Mouse (Mus musculus): ENCODE measurements at regions not wholly inside any gene's neighbourhood (a gene's known extent, or its start where the extent isn't known, plus 50 kb on each side); places are given as distances from the start of the nearest gene placed in this dataset.
A peak's percentile ranks its signal among the peaks of the same experiment; 100 is the strongest.

GRCm38 (mm10) chr10:17596126-17596525, 126.9 kb upstream of the Cited2 start:
- H3K36me3 ChIP-seq (ENCODE audit: control insufficient read depth, insufficient read depth, low read length): no peaks in the 10 kb centered on the region
- no peaks in the 10 kb centered on the region for H3K9me3 ChIP-seq (replicated peaks; ENCODE audit: control insufficient read depth, low read length)
- 0 out of 2 replicates have a peak overlapping the region, but pooled peaks have one; percentile 10 for H3K27ac ChIP-seq (ENCODE audit: low read depth, low read length)
- H3K4me1 ChIP-seq (ENCODE audit: control insufficient read depth, insufficient read depth, low read length): peaks cover 24% of the 10 kb centered on the region
- H3K9ac ChIP-seq (ENCODE audit: low read depth, low read length): no peak overlapping the region
- H3K4me3 ChIP-seq (ENCODE audit: low read depth, low read length): no peak overlapping the region
- 27% methylated on average over 1 of the region's 1 CpGs for WGBS (ENCODE audit: insufficient replicate concordance)
- H3K27me3 ChIP-seq (ENCODE audit: control insufficient read depth, insufficient read depth, low read length): no peaks in the 10 kb centered on the region
- ATAC-seq (replicated peaks; ENCODE audit: insufficient number of reproducible peaks, low FRiP score, low TSS enrichment): peak; percentile 76; the same call in 1 of the 2 replicates
- no peak overlapping the region for H3K4me2 ChIP-seq

- H3K9ac ChIP-seq (ENCODE audit: low read depth, low read length): no peak overlapping the region
- no peak for ATAC-seq (replicated peaks; ENCODE audit: insufficient number of reproducible peaks, low FRiP score, low TSS enrichment)
These were observed 126.3 kb upstream of the Cited2 start for GRCm38 (mm10) chr10:17596743-17597142.

GRCm38 (mm10) chr10:17599246-17599645, 123.8 kb upstream of the Cited2 start:
- 72% methylated on average over 10 of the region's 10 CpGs for WGBS (ENCODE audit: insufficient replicate concordance)

More at GRCm38 (mm10) chr10:17596743-17597142, 126.3 kb upstream of the Cited2 start:
- no peak overlapping the region for H3K27ac ChIP-seq (ENCODE audit: low read depth, low read length)
- 55% methylated on average over 1 of the region's 1 CpGs for WGBS (ENCODE audit: insufficient replicate concordance)
- no peaks in the 10 kb centered on the region for H3K27me3 ChIP-seq (ENCODE audit: control insufficient read depth, insufficient read depth, low read length)
- no peaks in the 10 kb centered on the region for H3K36me3 ChIP-seq (ENCODE audit: control insufficient read depth, insufficient read depth, low read length)
- peaks cover 25% of the 10 kb centered on the region for H3K4me1 ChIP-seq (ENCODE audit: control insufficient read depth, insufficient read depth, low read length)
- no peak overlapping the region for H3K4me3 ChIP-seq (ENCODE audit: low read depth, low read length)
- H3K4me2 ChIP-seq: no peak overlapping the region
- H3K9me3 ChIP-seq (replicated peaks; ENCODE audit: control insufficient read depth, low read length): no peaks in the 10 kb centered on the region

GRCm38 (mm10) chr10:17599831-17600761, 122.9 kb upstream of the Cited2 start:
- no peak overlapping the region for H3K27ac ChIP-seq (ENCODE audit: low read depth, low read length)
- H3K4me1 ChIP-seq (ENCODE audit: control insufficient read depth, insufficient read depth, low read length): peaks cover 23% of the 10 kb centered on the region
- no peak overlapping the region for H3K4me2 ChIP-seq
- no peak overlapping the region for H3K9ac ChIP-seq (ENCODE audit: low read depth, low read length)
- ATAC-seq (replicated peaks; ENCODE audit: insufficient number of reproducible peaks, low FRiP score, low TSS enrichment): no peak; the same call in 1 of the 2 replicates
- no peak overlapping the region for H3K4me3 ChIP-seq (ENCODE audit: low read depth, low read length)
- no peaks in the 10 kb centered on the region for H3K9me3 ChIP-seq (replicated peaks; ENCODE audit: control insufficient read depth, low read length)
- H3K27me3 ChIP-seq (ENCODE audit: control insufficient read depth, insufficient read depth, low read length): no peaks in the 10 kb centered on the region
- WGBS (ENCODE audit: insufficient replicate concordance): 29% methylated on average over 6 of the region's 6 CpGs
- no peaks in the 10 kb centered on the region for H3K36me3 ChIP-seq (ENCODE audit: control insufficient read depth, insufficient read depth, low read length)

More at GRCm38 (mm10) chr10:17599246-17599645, 123.8 kb upstream of the Cited2 start:
- Histone ChIP-seq H3K9ac (ENCODE audit: low read depth, low read length) (no peak overlapping the region), H3K9me3 (replicated peaks; ENCODE audit: control insufficient read depth, low read length) (no peaks in the 10 kb centered on the region), H3K4me2 (no peak overlapping the region), H3K27ac (ENCODE audit: low read depth, low read length) (no peak overlapping the region), H3K36me3 (ENCODE audit: control insufficient read depth, insufficient read depth, low read length) (no peaks in the 10 kb centered on the region), H3K4me1 (ENCODE audit: control insufficient read depth, insufficient read depth, low read length) (peaks cover 23% of the 10 kb centered on the region), H3K4me3 (ENCODE audit: low read depth, low read length) (no peak overlapping the region), H3K27me3 (ENCODE audit: control insufficient read depth, insufficient read depth, low read length) (no peaks in the 10 kb centered on the region)
- no peak for ATAC-seq (replicated peaks; ENCODE audit: insufficient number of reproducible peaks, low FRiP score, low TSS enrichment)

GRCm38 (mm10) chr10:17600762-17601108, 122.3 kb upstream of the Cited2 start:
- Histone ChIP-seq H3K9me3 (replicated peaks; ENCODE audit: control insufficient read depth, low read length) (no peaks in the 10 kb centered on the region), H3K27me3 (ENCODE audit: control insufficient read depth, insufficient read depth, low read length) (no peaks in the 10 kb centered on the region), H3K4me2 (no peak overlapping the region), H3K9ac (ENCODE audit: low read depth, low read length) (no peak overlapping the region), H3K36me3 (ENCODE audit: control insufficient read depth, insufficient read depth, low read length) (no peaks in the 10 kb centered on the region), H3K4me3 (ENCODE audit: low read depth, low read length) (no peak overlapping the region), H3K27ac (ENCODE audit: low read depth, low read length) (no peak overlapping the region), H3K4me1 (ENCODE audit: control insufficient read depth, insufficient read depth, low read length) (peaks cover 23% of the 10 kb centered on the region)
- peak; percentile 23; the same call in 1 of the 2 replicates for ATAC-seq (replicated peaks; ENCODE audit: insufficient number of reproducible peaks, low FRiP score, low TSS enrichment)
- 24% methylated on average over 3 of the region's 3 CpGs for WGBS (ENCODE audit: insufficient replicate concordance)

GRCm38 (mm10) chr10:17602446-17602845, 120.6 kb upstream of the Cited2 start:
- no peak overlapping the region for H3K4me2 ChIP-seq
- H3K27me3 ChIP-seq (ENCODE audit: control insufficient read depth, insufficient read depth, low read length): no peaks in the 10 kb centered on the region
- no peak for ATAC-seq (replicated peaks; ENCODE audit: insufficient number of reproducible peaks, low FRiP score, low TSS enrichment)
- no peaks in the 10 kb centered on the region for H3K36me3 ChIP-seq (ENCODE audit: control insufficient read depth, insufficient read depth, low read length)
- H3K4me1 ChIP-seq (ENCODE audit: control insufficient read depth, insufficient read depth, low read length): peaks cover 20% of the 10 kb centered on the region
- H3K9ac ChIP-seq (ENCODE audit: low read depth, low read length): no peak overlapping the region
- H3K4me3 ChIP-seq (ENCODE audit: low read depth, low read length): no peak overlapping the region
- H3K27ac ChIP-seq (ENCODE audit: low read depth, low read length): no peak overlapping the region
- WGBS (ENCODE audit: insufficient replicate concordance): 24% methylated on average over 2 of the region's 2 CpGs
- H3K9me3 ChIP-seq (replicated peaks; ENCODE audit: control insufficient read depth, low read length): no peaks in the 10 kb centered on the region

GRCm38 (mm10) chr10:17608220-17608619, 114.8 kb upstream of the Cited2 start:
- H3K4me1 ChIP-seq (ENCODE audit: control insufficient read depth, insufficient read depth, low read length): no peaks in the 10 kb centered on the region; the same call in 1 of the 2 replicates
- no peak overlapping the region for H3K4me2 ChIP-seq
- no peak overlapping the region for H3K4me3 ChIP-seq (ENCODE audit: low read depth, low read length)
- ATAC-seq (replicated peaks; ENCODE audit: insufficient number of reproducible peaks, low FRiP score, low TSS enrichment): no peak
- H3K27ac ChIP-seq (ENCODE audit: low read depth, low read length): no peak overlapping the region
- no peaks in the 10 kb centered on the region for H3K27me3 ChIP-seq (ENCODE audit: control insufficient read depth, insufficient read depth, low read length)
- 74% methylated on average over 7 of the region's 7 CpGs for WGBS (ENCODE audit: insufficient replicate concordance)
- no peaks in the 10 kb centered on the region for H3K36me3 ChIP-seq (ENCODE audit: control insufficient read depth, insufficient read depth, low read length)
- no peak overlapping the region for H3K9ac ChIP-seq (ENCODE audit: low read depth, low read length)
- no peaks in the 10 kb centered on the region for H3K9me3 ChIP-seq (replicated peaks; ENCODE audit: control insufficient read depth, low read length)

- no peak for ATAC-seq (replicated peaks; ENCODE audit: insufficient number of reproducible peaks, low FRiP score, low TSS enrichment)
- Histone ChIP-seq H3K27ac (ENCODE audit: low read depth, low read length) (no peak overlapping the region), H3K4me2 (no peak overlapping the region), H3K4me1 (ENCODE audit: control insufficient read depth, insufficient read depth, low read length) (no peaks in the 10 kb centered on the region; the same call in 1 of the 2 replicates), H3K9me3 (replicated peaks; ENCODE audit: control insufficient read depth, low read length) (no peaks in the 10 kb centered on the region), H3K4me3 (ENCODE audit: low read depth, low read length) (no peak overlapping the region), H3K27me3 (ENCODE audit: control insufficient read depth, insufficient read depth, low read length) (no peaks in the 10 kb centered on the region), H3K9ac (ENCODE audit: low read depth, low read length) (no peak overlapping the region), H3K36me3 (ENCODE audit: control insufficient read depth, insufficient read depth, low read length) (no peaks in the 10 kb centered on the region)
- WGBS (ENCODE audit: insufficient replicate concordance): 56% methylated on average over 7 of the region's 7 CpGs
These were observed 112.4 kb upstream of the Cited2 start for GRCm38 (mm10) chr10:17610592-17610991.
